Mouse (Mus musculus) bone marrow macrophage, adult 2 months (primary cell): Measurements from ENCODE around the gene Gm10643. TPM values are rescaled to one million over a fixed set of nuclear protein-coding genes. Genes with fewer than 3 reads are reported as not detected.

Experiments
- H3K27ac ChIP-seq: 2 replicates; pipeline ENCODE4 v1.5.1; 2012; ENCODE audit warnings: low read depth, low read length; ENCODE audit not compliant: insufficient read depth
- H3K4me1 ChIP-seq: 2 replicates; pipeline ENCODE4 v1.6.1; 2012; ENCODE audit warnings: low read length; ENCODE audit not compliant: control insufficient read depth, insufficient read depth
- H3K4me3 ChIP-seq: 2 replicates; pipeline ENCODE4 v1.5.1; 2012; ENCODE audit warnings: mild to moderate bottlenecking, low read length, moderate library complexity; ENCODE audit not compliant: insufficient read depth
- CTCF ChIP-seq: IDR thresholded peaks from 2 replicates; pipeline ENCODE4 v1.5.1; 2012; ENCODE audit warnings: low read depth, mild to moderate bottlenecking, low read length, moderate library complexity
- POLR2A ChIP-seq: IDR thresholded peaks from 2 replicates; pipeline ENCODE4 v1.6.1; 2012; ENCODE audit warnings: mild to moderate bottlenecking, low read depth, low read length, borderline replicate concordance
- polyA plus RNA-seq: library from polyadenylated mRNA; stranded (reverse); fragments of >200 nt; gene quantifications from 2 replicates; pipeline ENCODE4 v1.2.4, GENCODE M21; 2012; ENCODE audit not compliant: missing spikeins, insufficient read depth, insufficient read length

Gm10643 gene
- polyA plus RNA-seq, 1 experiment = 0.58 TPM

GRCm38 (mm10) chr8:84023631-84024030, 41.3 kb downstream of the Gm10643 start:
- peaks cover 4% of the 10 kb centered on the region; the same call in 1 of the 2 replicates for H3K4me1 ChIP-seq
- no peak overlapping the region for H3K4me3 ChIP-seq
- TF ChIP-seq CTCF = no peak
- TF ChIP-seq POLR2A = no peak
- H3K27ac ChIP-seq = no peak overlapping the region

GRCm38 (mm10) chr8:84023085-84023484, 41.9 kb downstream of the Gm10643 start:
- TF ChIP-seq POLR2A (no peak), CTCF (no peak)
- no peak overlapping the region for H3K27ac ChIP-seq
- H3K4me3 ChIP-seq = no peak overlapping the region
- H3K4me1 ChIP-seq = peaks cover 4% of the 10 kb centered on the region; the same call in 1 of the 2 replicates

GRCm38 (mm10) chr8:84021569-84021968, 43.4 kb downstream of the Gm10643 start:
- H3K27ac ChIP-seq = no peak overlapping the region
- no peak overlapping the region for H3K4me3 ChIP-seq
- TF ChIP-seq POLR2A = no peak
- no peak for TF ChIP-seq CTCF
- H3K4me1 ChIP-seq = peaks cover 4% of the 10 kb centered on the region; the same call in 1 of the 2 replicates

- no peak within 1 kb of the TSS for H3K4me3 ChIP-seq
- no peak within 1 kb of the TSS for H3K27ac ChIP-seq
- H3K4me1 ChIP-seq = peaks cover 4% of the 10 kb centered on the region; the same call in 1 of the 2 replicates
- TF ChIP-seq CTCF (no peak), POLR2A (no peak)
Measured at GRCm38 (mm10) chr8:84021096-84021495, 43.8 kb downstream of the Gm10643 start, which contains the start of gene Palm3. Gene Palm3, plus strand, starts transcription at chr8:84021471.

- H3K27ac ChIP-seq = no peak overlapping the region
- no peak overlapping the region for H3K4me3 ChIP-seq
- peaks cover 4% of the 10 kb centered on the region; the same call in 1 of the 2 replicates for H3K4me1 ChIP-seq
- TF ChIP-seq CTCF (no peak), POLR2A (no peak)
Measured at GRCm38 (mm10) chr8:84019738-84020137, 45.2 kb downstream of the Gm10643 start.

GRCm38 (mm10) chr8:84015833-84016232, 49.1 kb downstream of the Gm10643 start:
- Histone ChIP-seq H3K27ac (no peak overlapping the region), H3K4me1 (peaks cover 7% of the 10 kb centered on the region), H3K4me3 (no peak overlapping the region)
- no peak for TF ChIP-seq POLR2A

Other genes starting within 250 kb of the Gm10643 start
- gene Adgrl1, start 165.0 kb downstream of the Gm10643 start, polyA plus RNA-seq = 0.31 and 2.0 TPM in 2 replicates
- gene Gm10644, start 109.9 kb downstream of the Gm10643 start, polyA plus RNA-seq = 0.98 and 1.3 TPM in 2 replicates
- 41.3 and 42.9 TPM in 2 replicates for gene Asf1b, start 109.6 kb downstream of the Gm10643 start, polyA plus RNA-seq
- 73.1 and 81.8 TPM in 2 replicates for gene Prkaca, start 92.1 kb downstream of the Gm10643 start, polyA plus RNA-seq
- 70.3 and 82.9 TPM in 2 replicates for gene Samd1, start 67.5 kb downstream of the Gm10643 start, polyA plus RNA-seq
- gene 1700067K01Rik, start 63.6 kb downstream of the Gm10643 start, polyA plus RNA-seq = 0.56 TPM in 1 of 2 replicates, not detected in the other
- gene 2210011C24Rik, start 53.0 kb downstream of the Gm10643 start, polyA plus RNA-seq = 2.4 and 2.8 TPM in 2 replicates
- gene Palm3, start 43.7 kb downstream of the Gm10643 start, polyA plus RNA-seq = not detected in 2 replicates
- gene Il27ra, start 22.5 kb downstream of the Gm10643 start, polyA plus RNA-seq = 0.68 and 1.7 TPM in 2 replicates
- gene Rln3, start 20.1 kb downstream of the Gm10643 start, polyA plus RNA-seq = not detected in 2 replicates
- gene Rfx1, start 1.7 kb upstream of the Gm10643 start, polyA plus RNA-seq = 17.2 TPM in 2 replicates
- gene Dcaf15, start 39.6 kb upstream of the Gm10643 start, polyA plus RNA-seq = 17.2 and 23.7 TPM in 2 replicates
- 0.39 and 0.74 TPM in 2 replicates for gene Podnl1, start 60.9 kb upstream of the Gm10643 start, polyA plus RNA-seq
- gene Cc2d1a, start 82.8 kb upstream of the Gm10643 start, polyA plus RNA-seq = 23.6 and 28.8 TPM in 2 replicates
- gene 4930432K21Rik, start 82.9 kb upstream of the Gm10643 start, polyA plus RNA-seq = 0.49 and 1.2 TPM in 2 replicates
- not detected in 2 replicates for gene Nanos3, start 120.1 kb upstream of the Gm10643 start, polyA plus RNA-seq
- 9.4 and 10.9 TPM in 2 replicates for gene Zswim4, start 171.9 kb upstream of the Gm10643 start, polyA plus RNA-seq
- 164 and 172 TPM in 2 replicates for gene D8Ertd738e, start 184.6 kb upstream of the Gm10643 start, polyA plus RNA-seq
- 10.0 and 11.6 TPM in 2 replicates for gene Mri1, start 192.2 kb upstream of the Gm10643 start, polyA plus RNA-seq
- gene Ccdc130, start 205.2 kb upstream of the Gm10643 start, polyA plus RNA-seq = 22.8 and 27.3 TPM in 2 replicates